Mouse (Mus musculus) frontal cortex, postnatal 36 days (tissue): ENCODE data around the gene Fli1.

Source experiments
- DNase-seq, 2 experiments: peaks; one replicate each; pipeline ENCODE4 v3.0.0; 2022; ENCODE audit warnings: low spot score in 2 of 2

Fli1 gene

DNA sequence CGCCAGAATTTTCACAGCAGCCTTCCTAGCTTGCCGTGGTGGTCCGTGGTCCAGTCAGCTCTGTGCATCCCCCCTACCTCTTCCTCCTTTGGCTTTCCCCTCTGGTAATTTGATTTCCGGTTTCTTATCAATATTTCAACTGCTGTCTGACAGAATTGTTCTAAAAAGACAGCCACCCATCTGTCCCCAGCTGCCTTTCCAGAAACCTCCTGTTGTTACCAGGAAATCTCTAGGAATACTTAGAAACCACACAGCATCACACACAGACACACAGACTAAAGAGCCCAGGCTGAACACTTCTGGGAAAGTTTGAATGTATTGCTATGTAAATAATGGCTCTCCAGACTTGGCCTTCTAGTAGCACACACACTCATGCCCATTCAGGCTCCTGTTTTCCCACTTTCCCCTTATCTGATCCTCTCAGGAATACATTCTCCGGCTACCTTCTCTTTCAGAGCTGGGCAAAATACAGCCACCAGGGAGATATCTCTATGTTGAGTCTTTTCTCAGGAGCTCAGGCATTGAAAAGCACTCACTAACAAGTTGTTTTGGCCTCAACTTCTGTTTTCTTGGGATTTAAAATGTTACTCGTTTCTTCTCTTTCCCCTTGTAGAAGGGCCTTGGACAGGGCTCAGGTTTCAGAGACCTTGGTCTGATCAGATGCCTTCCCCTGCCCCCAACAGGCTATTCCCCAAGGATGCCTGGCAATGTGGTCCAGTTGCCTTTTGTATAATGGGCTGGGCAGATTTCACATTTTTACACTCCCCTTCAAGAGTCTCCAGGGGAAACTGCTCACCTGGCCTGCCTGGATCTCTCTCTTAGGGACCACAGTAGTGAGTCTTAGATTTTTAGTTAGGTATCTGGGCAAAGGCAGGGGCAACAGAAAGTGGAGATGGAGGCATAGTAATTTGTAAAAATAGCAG, 7.1 kb upstream of the Fli1 start:
- no peak for DNase-seq

DNA sequence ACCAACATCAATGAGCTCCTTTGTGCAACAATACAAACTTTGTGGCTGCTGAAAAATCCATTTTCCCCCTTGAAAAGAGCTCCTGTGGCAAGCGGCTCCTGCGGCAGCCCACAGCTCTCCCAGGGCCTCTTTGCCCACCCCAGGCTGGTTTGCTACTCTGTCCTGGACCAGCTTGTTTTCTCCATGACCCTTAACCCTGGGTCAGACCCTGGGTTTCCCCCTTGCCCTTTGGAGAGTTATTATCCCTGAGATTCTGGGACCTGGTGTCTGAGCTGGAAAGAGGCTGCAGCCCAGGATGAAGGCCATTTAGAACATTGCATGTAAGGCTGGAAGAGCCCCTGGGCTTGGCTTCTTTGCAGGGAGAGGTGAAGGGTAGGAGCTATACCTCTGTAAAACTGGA, 4.1 kb upstream of the Fli1 start:
- no peak for DNase-seq

DNA sequence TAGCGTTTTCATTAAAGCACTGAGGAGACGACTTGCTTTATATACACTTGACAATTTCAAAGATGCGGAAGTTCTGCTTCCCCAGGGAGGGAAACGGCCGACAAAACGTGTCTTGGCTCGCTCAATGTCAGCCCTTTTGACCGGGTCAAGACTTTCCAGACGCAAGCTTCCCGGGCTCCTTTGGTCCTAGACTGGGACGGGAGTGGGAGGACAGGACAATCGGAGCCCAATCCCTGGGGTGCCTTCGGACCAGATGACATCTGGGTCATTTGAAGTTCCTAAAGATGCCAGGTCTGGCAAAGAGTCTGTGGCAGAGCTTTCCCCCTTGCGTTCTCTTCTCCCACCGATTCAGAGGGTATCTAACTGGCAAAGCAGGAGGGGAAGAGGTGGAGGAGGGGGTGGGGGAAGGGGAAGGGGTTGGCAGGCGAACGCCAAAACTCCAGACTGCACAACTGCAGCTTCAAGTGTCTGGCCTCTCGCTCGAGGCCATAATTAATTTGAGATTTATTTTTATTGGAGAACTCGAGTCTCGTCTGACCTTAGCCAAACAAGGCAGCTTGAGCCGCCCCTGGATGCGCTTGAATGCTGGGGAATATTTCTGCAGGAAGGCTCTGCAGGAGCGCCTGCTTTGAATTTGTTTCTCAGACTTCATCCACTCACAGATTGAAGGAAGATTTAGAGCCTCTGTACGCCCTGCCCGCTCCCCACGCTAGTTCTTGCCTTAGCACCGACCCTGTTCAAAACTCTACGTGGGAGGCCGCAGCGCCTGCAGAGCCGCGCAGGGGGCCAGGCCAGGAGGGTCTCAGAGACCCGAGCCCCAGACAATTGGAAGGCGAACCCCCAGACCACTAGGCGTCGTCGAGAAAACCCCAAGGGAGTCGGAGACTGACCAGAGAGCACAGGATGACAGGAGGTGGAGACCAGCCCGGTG, 2.3 kb upstream of the Fli1 start:
- no peak for DNase-seq

DNA sequence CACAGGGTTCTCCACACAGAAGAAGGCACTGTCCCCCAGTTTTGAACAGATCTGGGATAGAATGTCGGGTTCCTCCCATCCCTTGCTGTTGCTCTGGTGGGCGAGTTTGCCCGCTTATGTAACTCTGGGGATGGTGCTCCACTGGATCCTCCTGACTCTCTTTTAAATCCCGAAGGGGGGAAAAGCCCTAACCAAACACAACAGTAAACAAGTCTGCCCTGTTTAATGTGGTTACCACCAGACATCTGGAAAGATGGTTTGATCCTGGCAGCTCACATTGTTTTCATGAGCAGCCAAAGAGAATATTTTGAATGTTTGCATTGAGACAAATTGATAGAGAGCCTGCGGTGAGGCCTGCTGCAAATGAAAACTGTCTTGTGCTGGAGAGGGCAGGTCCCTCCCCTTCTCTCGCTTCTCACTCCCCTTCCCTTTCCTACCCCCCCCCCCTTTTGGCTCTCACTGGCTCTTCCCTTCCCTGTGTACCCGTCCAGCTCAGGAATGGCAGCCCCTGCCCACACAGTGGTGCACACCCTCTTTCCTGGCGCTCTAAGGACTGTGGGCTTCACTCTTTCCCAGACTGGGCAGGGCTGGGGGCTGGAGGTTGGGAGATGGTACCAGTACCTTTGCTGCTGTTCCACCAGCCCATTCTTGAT, 1.4 kb upstream of the Fli1 start:
- DNase-seq = no peak

DNA sequence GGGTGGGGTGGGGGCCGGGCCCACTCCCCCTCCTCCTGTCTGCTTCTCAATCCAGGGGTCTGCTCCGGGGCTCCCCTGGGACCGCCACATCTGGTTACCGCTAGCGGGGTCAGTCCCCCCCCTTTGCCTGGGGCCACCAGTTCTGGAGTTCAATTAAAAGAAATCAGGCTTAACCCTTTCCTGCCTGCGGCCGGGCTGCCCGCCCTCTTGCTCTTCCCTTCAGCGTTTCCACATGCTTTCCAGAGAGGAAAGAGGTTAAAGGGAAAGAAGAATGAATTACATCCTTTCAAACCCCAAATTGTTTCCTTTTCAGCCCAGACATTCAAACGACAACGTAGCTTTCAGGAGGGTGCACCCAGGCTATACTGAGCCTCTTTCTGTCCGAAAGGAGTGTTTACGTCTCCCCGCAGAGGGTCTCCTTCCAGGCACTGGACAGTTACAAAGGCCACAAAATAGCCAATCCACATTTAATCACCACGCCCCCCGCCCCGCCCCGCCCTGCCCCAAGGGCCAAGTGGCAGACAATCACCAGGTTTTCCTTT, 450 bp upstream of the Fli1 start:
- no peak for DNase-seq

GRCm38 (mm10) chr9:32541223-32541901, 1.3 kb downstream of the Fli1 start:
- no peak for DNase-seq

DNA sequence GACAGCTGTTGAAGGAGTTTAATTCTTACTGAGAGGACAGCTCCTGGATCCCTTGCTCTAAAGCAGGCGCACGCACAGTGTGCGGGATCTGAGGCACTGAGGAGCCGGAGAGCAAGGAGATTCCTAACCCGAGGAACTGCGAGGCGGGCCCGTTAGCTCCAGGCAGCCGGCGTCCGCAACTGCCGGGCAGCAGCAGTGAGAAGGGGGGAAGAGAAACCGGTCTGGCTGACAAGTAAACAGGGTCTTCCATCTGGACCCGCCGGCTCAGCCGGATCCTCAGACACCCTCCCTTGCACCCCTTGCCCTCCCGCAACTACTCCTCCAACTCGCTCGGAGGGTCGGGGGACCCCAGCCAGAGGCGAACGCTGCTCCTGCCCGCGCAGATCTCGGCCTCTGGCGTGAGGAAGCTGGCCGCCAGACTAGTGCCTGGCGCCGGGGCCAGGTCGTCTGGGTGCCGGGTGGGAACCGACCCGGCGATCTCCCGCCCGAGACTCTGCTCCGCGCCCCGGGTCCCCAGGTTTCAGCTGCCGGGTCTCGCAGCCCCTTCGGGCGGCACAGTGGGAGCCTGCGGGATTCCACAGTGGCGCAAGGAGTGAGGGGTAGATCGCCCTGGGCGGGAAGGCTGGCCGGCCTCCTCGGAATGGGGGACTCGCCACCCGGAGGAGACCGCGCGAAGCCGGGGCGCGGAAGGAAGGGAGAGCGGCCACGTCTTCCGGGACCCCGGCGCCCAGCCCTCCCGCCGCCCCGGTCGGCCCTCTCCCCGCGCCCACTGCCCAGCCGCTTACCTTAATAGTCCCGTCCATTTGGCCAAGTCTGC, 2.0 kb downstream of the Fli1 start:
- DNase-seq = no peak

- DNase-seq = no peak
Measured at GRCm38 (mm10) chr9:32540061-32540405, 2.6 kb downstream of the Fli1 start.

DNA sequence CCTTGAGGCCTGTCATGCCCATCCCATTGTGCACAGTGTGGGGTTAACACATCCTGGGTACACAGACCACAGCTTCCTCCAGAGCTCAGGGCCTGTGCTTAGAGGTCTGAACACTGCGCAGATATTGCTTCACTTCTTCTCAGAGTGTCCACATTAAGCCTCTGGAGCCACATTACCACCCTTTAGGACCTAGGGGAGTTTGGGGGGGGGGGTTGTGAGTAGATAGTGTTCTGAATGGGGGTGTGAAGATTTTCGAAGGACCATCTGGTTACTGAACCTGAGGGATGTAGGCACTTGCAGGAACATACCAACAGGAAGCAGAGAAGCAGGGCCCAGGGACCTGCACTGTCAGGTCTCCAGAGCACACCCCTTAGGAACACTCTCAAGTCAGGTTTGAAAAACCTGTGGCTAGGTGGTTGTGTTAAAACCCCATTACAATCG, 3.3 kb downstream of the Fli1 start:
- DNase-seq = no peak

- no peak for DNase-seq
Measured at GRCm38 (mm10) chr9:32538124-32538523, 4.5 kb downstream of the Fli1 start.

GRCm38 (mm10) chr9:32537706-32538105, 5.0 kb downstream of the Fli1 start:
- no peak for DNase-seq

DNA sequence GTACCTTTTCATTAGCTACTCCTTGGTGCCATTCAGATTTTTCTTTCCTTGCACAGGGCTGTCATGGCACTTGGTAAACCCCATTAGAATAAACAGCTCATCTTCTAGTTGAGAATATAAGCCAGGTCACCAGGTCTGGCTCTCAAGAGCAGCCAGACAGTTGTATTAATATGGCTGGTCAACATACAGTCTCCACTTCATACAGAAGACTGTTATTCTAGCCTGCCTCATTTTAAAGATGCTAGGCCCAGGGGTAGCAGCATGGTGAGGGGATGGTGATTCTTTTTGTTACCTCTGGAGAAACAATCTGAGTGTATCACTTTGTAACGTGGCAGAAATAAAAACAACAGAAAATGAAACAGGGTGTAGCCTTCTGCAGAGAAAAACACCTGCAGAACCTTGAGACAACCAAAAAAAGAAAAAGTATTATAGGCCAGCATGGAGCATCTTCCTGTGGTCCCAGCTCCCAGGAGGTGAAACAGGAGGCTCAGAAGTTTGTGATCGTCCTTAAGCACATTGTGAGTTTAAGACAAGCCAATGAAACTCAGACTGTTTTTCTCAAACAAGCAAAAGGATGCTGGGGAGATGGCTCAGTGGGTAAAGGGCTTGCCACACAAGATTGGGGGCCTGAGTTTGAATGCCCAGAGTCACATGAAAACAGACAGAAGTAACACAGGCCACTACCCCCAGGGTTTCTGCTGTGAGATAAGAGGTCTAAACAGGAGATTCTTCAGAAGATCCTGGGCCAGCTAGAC, 7.3 kb downstream of the Fli1 start:
- no peak for DNase-seq

DNA sequence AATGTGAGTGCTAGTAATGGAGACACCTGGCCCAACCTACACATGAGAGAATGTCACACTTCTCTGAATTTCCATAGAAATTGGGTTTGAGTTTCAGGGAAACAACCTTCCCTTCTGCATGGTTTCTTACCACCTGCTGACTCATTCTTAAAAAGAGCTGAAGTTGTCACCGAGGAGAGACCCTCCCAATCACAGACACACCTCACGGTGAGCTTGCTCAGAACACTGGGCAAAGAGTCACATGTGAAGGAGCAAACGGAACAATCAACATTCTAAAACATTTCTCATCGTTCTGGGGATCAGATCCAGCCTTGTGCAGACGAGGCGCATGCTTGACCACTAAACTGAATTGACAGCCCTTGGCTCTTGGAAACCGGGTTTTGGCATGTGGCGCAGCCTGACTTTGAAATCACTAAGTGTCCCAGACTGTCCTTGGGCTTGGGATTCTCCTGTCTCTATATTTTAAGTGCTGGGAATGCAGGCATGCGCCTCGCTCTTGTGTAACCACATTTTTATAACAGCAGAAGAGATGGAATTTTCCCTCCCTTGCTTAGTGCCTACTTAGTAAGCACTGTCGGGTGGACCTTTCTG, 8.5 kb downstream of the Fli1 start:
- DNase-seq = no peak

DNA sequence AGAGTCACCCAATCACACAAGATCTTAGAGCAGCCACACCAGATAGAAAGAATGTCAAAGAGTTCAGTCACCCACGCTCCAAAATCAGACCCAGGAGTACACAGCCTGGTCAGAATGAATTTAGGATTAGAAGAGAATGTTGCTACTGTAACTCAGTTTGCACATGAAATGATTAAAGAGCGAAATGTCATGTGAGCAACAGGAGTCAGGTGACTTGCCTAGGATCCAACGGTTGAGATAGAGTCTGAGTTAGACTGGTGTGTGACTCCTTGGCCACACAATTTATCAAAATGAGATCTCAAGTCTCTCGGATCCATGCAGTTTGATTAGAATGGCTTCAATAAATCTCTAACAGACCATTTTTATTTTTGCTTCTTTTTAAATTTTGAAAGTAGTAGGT, 11.1 kb downstream of the Fli1 start:
- no peak for DNase-seq

GRCm38 (mm10) chr9:32530975-32531374, 11.7 kb downstream of the Fli1 start:
- no peak for DNase-seq

DNA sequence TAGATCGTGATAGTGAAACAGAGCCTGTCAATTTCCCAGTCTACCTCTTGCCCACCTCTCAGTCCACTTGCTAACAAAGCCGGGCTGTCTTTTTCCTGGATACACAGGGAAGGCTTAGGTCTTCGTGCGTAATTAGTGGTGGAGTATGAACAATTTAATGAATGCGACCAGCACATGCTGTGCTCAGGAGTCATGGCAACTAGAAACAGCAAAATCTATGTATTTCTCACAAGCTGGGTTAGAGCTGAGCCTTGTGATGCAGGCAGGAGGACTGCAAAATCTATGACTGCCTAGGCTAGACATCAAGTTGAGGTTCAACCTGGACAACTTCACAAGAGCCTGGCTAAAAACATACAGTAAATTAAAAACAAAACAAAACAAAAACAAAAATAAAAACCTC, 12.5 kb downstream of the Fli1 start:
- DNase-seq = no peak

DNA sequence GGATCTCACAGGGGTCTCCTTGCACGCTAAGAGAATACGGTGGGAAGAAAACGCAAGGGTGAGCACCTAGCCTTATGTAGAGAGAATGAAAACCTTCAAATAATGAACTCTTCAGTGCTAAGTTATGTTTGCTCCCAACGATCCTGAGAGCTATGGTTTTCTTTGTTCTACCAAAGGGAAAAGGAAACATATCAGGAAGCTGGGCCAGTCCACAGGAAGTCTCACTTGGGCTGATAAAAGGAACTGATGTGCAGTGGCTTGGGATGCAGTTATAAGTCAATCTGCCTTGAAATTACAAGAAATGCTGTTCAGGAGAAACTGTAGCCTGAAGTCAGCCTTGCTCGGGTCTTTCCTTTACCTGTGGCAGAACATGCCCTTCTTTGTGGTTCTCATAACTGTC, 13.1 kb downstream of the Fli1 start:
- DNase-seq = no peak

GRCm38 (mm10) chr9:32527329-32527728, 15.3 kb downstream of the Fli1 start:
- no peak for DNase-seq

DNA sequence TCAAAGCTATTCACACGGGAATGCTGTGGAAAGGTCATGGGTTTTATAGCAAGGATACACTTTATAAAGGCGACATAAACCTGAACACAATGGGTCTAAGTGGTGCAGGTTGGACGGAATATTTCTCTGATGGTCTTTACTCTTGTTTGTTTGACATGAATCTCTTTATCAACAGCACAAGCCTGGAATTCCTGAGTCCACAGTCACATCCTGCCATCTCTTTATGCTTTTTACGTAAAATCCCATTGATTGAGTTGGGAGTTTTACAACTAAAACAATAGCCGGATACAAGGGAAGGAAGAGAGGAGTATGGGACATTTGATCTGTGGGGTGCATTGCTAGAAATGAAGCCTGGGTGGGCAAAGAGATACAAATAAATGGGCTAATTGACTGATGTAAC, 16.9 kb downstream of the Fli1 start:
- no peak for DNase-seq
